Mouse (Mus musculus): ENCODE results near the gene Krt26. TPM values are rescaled to one million over a fixed set of nuclear protein-coding genes. Genes with fewer than 3 reads are reported as not detected.

Krt26 gene
- total RNA-seq (2014; fragmentation: Nextera tagmentation) (not detected in 2 replicates), total RNA-seq (2017) (not detected in 2 replicates)

DNA sequence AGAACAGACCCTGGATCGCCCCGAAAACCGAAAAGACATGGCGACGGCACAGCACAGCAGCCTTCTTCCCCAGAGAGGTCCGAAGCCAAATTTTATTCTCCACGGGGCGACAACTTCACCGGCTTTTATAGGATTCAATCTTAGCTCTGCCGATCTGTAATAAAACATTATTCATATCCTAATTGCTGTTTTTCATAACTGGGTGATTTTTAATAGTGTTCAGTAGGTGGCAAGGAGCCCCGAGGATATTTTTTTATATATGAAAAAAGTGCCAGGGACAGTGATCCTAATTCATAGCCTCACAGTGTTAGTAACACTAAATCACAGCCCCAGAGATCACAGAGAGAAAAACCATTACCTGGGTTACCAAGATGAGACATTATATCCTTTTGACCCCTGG, at the start of gene Krt26:
TSS of gene Krt26 (minus strand) at position 101 of the 400 bp plus-strand sequence.
- ATAC-seq (replicated peaks; ENCODE audit: low FRiP score, low TSS enrichment, poor library complexity, severe bottlenecking), result no peak

DNA sequence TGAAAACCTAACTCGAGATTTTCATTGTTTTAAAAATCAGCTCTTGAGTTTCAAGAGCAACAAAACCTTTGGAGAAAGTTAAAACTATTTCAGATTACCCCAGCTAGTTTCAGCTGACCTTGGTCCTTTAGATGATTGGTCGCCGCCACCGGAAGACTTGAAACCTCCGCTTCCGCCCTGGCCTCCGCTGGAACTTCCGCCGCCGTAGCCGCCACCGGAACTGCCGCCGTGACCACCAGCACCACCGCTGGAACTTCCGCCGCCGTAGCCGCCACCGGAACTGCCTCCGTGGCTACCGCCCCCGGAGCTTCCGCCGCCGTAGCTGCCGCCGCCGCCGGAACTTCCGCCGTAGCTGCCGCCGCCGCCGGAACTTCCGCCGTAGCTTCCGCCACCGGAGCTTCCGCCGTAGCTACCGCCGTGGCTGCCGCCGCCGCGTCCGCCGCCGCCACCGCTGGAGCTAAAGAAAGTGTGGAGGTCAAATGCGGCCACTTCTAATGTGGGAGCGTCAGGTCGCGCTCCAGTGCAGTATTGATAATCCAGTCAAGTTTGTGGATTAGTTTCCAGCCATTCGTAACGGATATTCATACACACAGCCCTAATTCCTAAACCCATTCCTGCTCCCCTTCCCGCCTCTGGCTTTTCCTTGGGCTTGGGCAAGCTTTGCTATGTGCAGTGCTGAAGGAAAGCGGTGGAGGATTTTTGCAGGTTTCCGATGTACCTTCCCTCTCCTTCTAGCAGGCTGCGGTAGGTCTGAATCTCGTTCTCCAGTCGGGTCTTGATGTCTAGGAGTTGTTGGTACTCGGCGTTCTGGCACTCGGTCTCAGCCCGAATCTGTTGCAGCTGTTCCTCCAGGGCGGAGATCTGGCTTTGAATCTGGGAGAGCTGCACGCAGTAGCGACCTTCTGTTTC, 48.3 kb upstream of the Krt26 start:
- peak; percentile 95 for ATAC-seq (replicated peaks; ENCODE audit: low FRiP score, low TSS enrichment, poor library complexity, severe bottlenecking)

DNA sequence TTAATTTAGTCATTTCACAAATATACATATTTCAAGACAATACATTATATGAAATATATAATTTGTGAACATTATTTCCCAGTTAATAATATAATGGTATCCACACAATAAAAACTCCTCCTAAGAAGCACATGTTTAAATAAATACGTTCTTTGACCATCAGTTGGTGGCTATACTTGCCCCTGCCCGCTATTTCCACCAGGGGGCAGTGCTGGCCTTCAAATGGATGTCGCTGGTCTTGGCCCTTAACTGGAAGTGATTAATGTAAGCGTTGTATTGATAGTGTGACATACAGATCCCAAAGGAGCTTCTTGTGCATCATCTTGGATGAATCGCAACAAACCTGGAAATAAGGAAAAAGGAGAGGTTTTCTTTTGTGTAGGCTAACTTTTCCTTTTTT, 41.8 kb upstream of the Krt26 start:
- peak; percentile 87 for ATAC-seq (replicated peaks; ENCODE audit: low FRiP score, low TSS enrichment, poor library complexity, severe bottlenecking)

- no peak for ATAC-seq (replicated peaks; ENCODE audit: low FRiP score, low TSS enrichment, poor library complexity, severe bottlenecking)
Observed at GRCm38 (mm10) chr11:99374803-99375202, 37.0 kb upstream of the Krt26 start, which contains the start of gene Krt28. TSS of gene Krt28 (minus strand) at chr11:99374903.

DNA sequence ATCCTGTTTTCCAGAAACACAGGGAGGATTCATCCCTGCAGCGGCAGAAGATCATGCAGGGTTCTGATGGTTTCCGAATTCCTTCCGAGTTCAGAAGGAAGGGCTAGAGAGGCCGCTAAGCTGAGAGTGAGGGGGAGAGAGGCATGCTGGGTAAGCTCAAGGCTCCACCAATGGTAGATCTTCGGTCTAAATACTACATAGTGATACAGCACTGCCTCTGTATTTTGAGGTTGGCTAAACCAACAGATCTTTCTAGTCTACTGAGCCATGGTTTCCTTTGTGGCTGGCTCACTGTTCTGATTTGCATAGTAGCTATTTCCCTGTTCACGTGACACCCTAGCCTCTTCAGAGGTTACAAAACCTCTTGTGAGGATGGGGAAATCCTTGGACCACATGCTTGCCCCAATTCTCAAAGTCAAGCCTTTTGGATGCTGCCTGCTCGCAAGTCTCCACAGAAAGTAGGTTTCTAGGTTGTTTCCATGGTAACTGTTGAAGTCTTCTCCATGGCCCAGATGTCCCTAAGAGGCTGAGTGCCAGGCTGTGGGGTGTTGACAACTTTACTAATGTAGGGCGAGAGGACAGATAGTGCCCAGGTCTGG, 32.2 kb upstream of the Krt26 start:
- ATAC-seq (replicated peaks; ENCODE audit: low FRiP score, low TSS enrichment, poor library complexity, severe bottlenecking), result no peak

GRCm38 (mm10) chr11:99369229-99369628, 31.5 kb upstream of the Krt26 start:
- no peak for ATAC-seq (replicated peaks; ENCODE audit: low FRiP score, low TSS enrichment, poor library complexity, severe bottlenecking)

- ATAC-seq (replicated peaks; ENCODE audit: low FRiP score, low TSS enrichment, poor library complexity, severe bottlenecking), result peak; percentile 52
Observed at GRCm38 (mm10) chr11:99366791-99367190, 29.0 kb upstream of the Krt26 start.

GRCm38 (mm10) chr11:99364412-99364811, 26.6 kb upstream of the Krt26 start:
- no peak for ATAC-seq (replicated peaks; ENCODE audit: low FRiP score, low TSS enrichment, poor library complexity, severe bottlenecking)

- no peak for ATAC-seq (replicated peaks; ENCODE audit: low FRiP score, low TSS enrichment, poor library complexity, severe bottlenecking)
Observed at GRCm38 (mm10) chr11:99361423-99361822, 23.7 kb upstream of the Krt26 start.

DNA sequence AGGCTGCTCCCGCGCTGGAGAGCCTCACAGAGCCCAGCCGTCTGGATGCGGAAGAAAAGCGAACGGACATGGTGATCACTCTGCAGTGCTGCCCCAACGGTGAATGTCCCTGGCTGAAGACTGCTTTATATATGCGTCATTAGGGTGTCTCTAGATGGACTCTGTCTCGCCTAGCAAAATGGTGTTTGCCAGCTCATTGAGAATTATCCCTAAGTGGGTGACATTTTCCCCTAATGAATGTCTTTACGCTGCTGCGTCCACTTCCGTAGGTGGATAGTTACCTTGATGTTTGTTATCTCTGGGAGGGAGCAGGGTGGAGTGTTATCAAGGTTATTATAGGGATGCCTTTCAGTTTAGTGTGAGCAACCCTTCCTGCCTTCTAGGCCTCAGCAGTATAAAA, 13.2 kb upstream of the Krt26 start, which contains the start of gene Krt27:
TSS of gene Krt27 (minus strand) at position 101 of the 400 bp plus-strand sequence.
- ATAC-seq (replicated peaks; ENCODE audit: low FRiP score, low TSS enrichment, poor library complexity, severe bottlenecking), result no peak

- ATAC-seq (replicated peaks; ENCODE audit: low FRiP score, low TSS enrichment, poor library complexity, severe bottlenecking), result no peak
Observed at GRCm38 (mm10) chr11:99339299-99339847, 1.6 kb upstream of the Krt26 start.

DNA sequence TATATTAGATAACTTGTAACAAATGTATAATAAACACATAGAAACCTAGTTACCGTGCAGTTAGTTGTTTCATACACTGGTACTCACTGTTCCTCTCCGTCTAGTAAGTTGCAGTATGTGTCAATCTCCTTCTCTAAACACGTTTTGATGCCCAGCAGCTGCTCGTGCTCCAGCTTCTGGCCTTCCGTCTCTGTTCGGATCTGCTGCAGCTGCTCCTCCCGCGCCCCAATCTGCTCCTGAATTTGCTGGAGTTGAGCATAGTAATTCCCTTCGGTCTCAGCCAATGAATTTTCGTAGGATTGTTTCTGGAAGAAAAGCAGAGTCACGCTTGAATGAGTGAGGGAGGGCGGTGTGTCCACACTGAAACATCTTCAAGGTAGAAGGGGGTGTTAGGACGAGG, 4.3 kb downstream of the Krt26 start:
- no peak for ATAC-seq (replicated peaks; ENCODE audit: low FRiP score, low TSS enrichment, poor library complexity, severe bottlenecking)

GRCm38 (mm10) chr11:99329655-99330054, 8.1 kb downstream of the Krt26 start:
- no peak for ATAC-seq (replicated peaks; ENCODE audit: low FRiP score, low TSS enrichment, poor library complexity, severe bottlenecking)

DNA sequence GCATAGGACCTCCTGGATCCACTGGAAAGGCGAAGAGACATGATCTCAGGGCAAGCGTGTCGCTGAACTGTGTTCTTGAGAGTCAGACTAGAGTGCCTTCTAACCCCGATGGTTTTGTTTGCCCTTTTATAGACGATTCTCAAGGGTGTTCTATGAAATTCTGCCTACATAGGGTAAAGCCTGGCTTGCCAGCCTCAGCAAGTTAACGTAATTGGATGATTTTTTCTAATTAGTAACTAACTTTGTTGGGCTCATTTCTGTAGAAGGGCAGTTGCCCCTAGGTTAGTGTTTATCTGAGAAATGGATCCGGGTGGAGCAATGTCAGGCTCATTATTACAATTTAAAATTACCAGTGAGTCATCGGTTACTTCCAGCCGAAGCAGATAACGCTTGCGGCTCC, 14.9 kb downstream of the Krt26 start, which contains the start of gene Krt25:
TSS of gene Krt25 (minus strand) at position 101 of the 400 bp plus-strand sequence.
- ATAC-seq (replicated peaks; ENCODE audit: low FRiP score, low TSS enrichment, poor library complexity, severe bottlenecking), result no peak

- no peak for ATAC-seq (replicated peaks; ENCODE audit: low FRiP score, low TSS enrichment, poor library complexity, severe bottlenecking)
Observed at GRCm38 (mm10) chr11:99321094-99321493, 16.7 kb downstream of the Krt26 start.

DNA sequence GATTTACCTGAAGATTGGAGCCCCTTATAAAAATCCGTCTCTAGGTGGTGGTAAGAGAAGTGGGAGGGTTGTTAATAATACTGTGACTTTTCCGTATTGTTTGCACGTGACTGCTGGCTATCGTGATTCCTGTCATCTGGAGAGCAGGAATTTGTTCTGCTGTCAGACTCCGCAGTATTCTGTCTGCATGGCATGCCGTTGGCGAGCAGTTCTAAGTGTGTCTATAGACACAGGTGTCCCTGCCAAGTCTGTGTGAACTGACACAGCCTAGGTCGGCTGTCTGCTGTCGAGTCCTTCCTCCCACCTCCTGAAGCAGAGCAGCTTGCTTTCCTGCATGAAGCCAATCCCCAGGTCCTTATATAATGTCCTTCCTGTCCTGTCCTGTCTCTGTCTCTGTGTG, 18.6 kb downstream of the Krt26 start:
- ATAC-seq (replicated peaks; ENCODE audit: low FRiP score, low TSS enrichment, poor library complexity, severe bottlenecking), result no peak

GRCm38 (mm10) chr11:99316543-99316942, 21.2 kb downstream of the Krt26 start:
- no peak for ATAC-seq (replicated peaks; ENCODE audit: low FRiP score, low TSS enrichment, poor library complexity, severe bottlenecking)

DNA sequence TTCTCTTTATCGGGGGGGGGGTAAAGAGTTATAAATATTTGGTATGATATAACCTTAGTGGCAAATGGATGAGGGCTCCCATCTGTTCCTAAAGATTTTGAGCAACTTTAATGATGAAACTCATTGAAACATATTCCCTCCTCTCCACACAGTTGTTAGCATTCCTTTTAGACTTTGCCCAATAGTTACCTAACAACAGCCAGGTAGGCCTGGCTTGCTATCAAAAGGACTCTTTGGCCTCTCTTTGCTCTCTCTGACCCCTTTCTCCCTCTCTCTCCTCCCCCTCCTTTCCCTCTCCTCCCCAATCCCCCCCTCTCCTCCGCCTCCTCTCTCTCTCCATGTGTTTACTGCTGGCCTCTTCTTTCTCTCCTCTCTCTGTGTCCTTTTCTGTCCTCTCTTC, 23.2 kb downstream of the Krt26 start:
- no peak for ATAC-seq (replicated peaks; ENCODE audit: low FRiP score, low TSS enrichment, poor library complexity, severe bottlenecking)

DNA sequence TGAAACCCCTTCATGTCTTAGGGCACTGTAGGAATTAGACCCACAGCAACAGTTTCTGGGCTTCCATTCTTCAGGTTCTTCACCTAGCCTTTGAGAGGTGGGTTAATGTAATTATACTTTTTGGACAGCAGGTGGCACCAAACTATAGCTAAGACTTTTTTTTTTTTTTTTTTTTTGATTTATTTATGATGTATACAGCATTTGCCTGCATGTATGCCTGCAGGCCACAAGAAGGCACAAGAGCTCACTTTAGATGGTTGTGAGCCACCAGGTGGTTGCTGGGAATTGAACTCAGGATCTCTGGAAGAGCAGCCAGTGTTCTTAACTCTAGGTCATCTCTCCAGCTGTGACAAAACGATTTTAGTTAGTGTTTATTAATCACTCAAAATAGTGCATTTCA, 26.9 kb downstream of the Krt26 start:
- peak; percentile 47; the same call in 1 of the 2 replicates for ATAC-seq (replicated peaks; ENCODE audit: low FRiP score, low TSS enrichment, poor library complexity, severe bottlenecking)

GRCm38 (mm10) chr11:99307579-99307978, 30.2 kb downstream of the Krt26 start:
- ATAC-seq (replicated peaks; ENCODE audit: low FRiP score, low TSS enrichment, poor library complexity, severe bottlenecking), result peak; percentile 67
